Mouse (Mus musculus) Patski (cell line): Measurements from ENCODE around the gene Klc3. TPM values are rescaled to one million over a fixed set of nuclear protein-coding genes. Genes with fewer than 3 reads are reported as not detected.

Experiments used
- ATAC-seq: fragments of 100-300 bp; one replicate; pipeline ENCODE4 v1.8.0; 2021
- CTCF ChIA-PET: fragments of 350-600 bp; sonication (Branson Sonifier 250); formaldehyde crosslinking; loops from one replicate; lab custom pipeline; 2022; ENCODE audit warnings: inconsistent platforms; lab: Charles Lee
- POLR2A ChIA-PET: fragments of 350-600 bp; sonication (Branson Sonifier 250); formaldehyde crosslinking; loops from one replicate; lab custom pipeline; 2022; ENCODE audit warnings: antibody characterized with exemption, inconsistent platforms; lab: Charles Lee
- DNase-seq: peaks from one replicate; pipeline ENCODE4 v3.0.0-alpha.2; 2011; ENCODE audit warnings: low read depth, low spot score
- H3K27me3 ChIP-seq: fragments of 371-371 bp; one replicate; pipeline ENCODE4 v1.5.1; 2021
- CTCF ChIP-seq: fragments of 100-300 bp; IDR thresholded peaks from one replicate; pipeline ENCODE4 v1.5.1; 2021
- in situ Hi-C: fragments of 300-500 bp; cut with MboI; formaldehyde crosslinking; loops from 3 replicates; pipeline ENCODE4 v1.11.1; 2018; ENCODE audit warnings: low pct_unique_long_range_greater_than_20kb, mixed read lengths
- polyA plus RNA-seq: library from polyadenylated mRNA; unstranded; gene quantifications from one replicate; pipeline ENCODE4 v1.2.3, GENCODE M21; 2021

Klc3 gene
- polyA plus RNA-seq, 1 experiment from 2014 or later, result 44.0 TPM

DNA sequence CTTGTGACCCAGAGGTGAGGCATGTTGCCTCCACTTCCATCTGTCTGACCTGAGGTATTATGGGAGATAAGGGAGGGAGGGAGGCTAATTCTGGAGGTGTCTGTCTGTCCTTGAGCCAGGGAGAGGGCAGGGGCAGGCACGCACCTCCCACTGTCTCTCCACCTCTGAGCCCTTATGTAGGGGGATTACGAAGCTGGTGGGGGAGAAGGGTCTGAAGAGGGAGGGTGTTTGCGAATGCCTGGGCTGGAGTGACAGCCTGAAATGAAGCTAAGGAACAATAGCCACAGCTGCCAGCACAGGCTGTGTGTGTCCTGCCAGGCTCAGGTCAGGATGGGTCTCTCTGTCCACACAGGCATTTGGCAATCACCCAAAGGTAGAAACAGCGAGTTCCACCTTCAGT lies 41.6 kb downstream of the Klc3 start:
- no peak for TF ChIP-seq CTCF
- H3K27me3 ChIP-seq, result no peaks in the 10 kb centered on the region
- POLR2A ChIA-PET, result no interaction called here
- in situ Hi-C loops, result no loop called here
- ATAC-seq (no peak), DNase-seq (no peak)
- CTCF ChIA-PET, result interaction anchor here (0.6 to 5.8 kb wide), 12 partner anchors 9 to 353 kb away, joined by 3 to 38 read pairs (median 7); partner anchors contain the start of genes Ercc1 and Tomm40

DNA sequence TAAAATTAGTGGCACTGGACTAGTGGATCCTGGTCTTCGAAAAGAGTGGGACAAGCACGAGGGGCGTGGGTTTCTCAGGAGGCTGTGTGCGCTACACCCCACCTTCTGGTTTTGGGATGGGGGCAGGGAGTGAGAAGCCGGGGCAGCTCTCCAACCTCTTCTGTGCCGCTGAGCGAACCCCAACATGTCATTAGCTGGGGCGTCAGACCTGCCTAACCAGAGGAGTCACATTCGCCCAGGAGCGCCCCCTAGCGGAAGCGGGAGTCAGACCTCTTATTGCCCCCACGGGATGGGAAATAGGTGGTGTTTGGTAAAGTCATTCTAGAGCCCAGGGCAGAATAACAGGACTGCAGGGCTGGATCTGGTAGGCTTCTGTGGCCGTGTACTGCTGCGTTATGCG lies 42.2 kb downstream of the Klc3 start:
- in situ Hi-C loops, result no loop called here
- ChIA-PET CTCF (interaction anchor here (0.6 to 5.8 kb wide), 10 partner anchors 11 to 122 kb away, joined by 3 to 38 read pairs (median 7); partner anchors contain the start of gene Ercc1), POLR2A (interaction anchor here (1.6 kb wide), 1 partner anchor 15 kb away, joined by 5 read pairs; no protein-coding TSS in a partner anchor)
- no peaks in the 10 kb centered on the region for H3K27me3 ChIP-seq
- no peak for TF ChIP-seq CTCF
- DNase-seq, result no peak
- no peak for ATAC-seq

DNA sequence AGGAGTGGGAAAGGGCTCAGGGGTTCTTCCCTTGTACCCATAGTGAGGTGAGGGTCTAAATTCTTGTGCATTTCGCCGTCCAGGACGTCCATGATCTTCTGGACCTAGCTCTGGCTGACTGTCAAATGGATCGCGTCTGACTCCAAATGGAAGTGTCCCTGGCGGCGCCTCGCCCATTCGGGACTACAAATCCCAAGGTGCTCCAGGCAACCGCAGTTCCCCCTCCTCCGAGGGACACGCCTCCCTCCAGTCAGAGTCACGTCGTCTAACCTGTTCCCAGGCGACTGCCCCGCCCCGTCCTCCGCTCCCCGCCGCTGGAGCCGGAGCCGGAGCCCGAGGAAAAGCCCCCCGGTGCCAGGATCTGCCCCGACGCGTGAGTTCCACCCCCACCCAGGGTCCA lies 43.0 kb downstream of the Klc3 start:
- ATAC-seq, result peak; percentile 36
- POLR2A ChIA-PET, result interaction anchor here (0.6 to 1.8 kb wide), 3 partner anchors 14 to 299 kb away, joined by 3 to 5 read pairs (median 4); no protein-coding TSS in a partner anchor

DNA sequence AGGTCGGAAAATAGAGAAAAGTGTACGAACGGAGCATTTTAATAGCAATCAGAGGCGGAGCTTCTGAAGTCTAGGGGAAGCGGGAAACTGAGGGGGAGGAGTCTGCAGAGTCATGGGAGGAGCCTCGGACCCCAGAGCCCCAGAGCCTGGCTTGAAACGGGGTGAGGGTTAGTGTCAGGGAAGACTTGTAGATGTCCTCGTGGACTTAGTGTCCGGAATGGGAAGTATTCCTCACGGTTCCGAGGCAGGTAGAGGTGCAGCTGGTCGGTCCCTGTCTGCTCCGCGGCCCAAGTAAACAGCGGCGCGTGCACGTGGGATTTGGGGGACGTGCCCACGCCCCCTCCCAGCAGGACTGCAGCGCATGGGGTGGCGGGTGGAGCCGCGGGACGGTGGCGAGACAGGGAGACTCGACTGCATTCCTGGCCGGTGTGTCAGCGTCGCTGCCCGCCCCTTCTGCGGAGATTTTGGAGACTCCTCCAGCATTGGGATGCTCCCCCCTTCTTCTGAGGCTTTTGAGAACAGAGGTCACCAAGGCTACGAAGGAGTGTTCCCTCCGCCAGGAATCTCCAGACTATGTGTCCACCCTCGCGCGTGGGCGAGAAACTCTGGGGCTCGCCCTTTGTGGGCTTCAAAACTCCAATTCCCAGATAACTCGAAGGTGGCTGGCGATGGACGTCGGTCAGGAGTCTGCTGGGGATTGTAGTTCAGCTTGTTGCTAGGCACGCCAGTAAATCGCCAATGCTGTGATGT lies 43.8 kb downstream of the Klc3 start:
- in situ Hi-C loops, result no loop called here
- POLR2A ChIA-PET, result interaction anchor here (0.9 to 1.8 kb wide), 4 partner anchors 13 to 90 kb away, joined by 3 to 5 read pairs (median 4); no protein-coding TSS in a partner anchor
- TF ChIP-seq CTCF, result no peak
- H3K27me3 ChIP-seq, result no peaks in the 10 kb centered on the region
- CTCF ChIA-PET, result interaction anchor here (0.9 to 5.8 kb wide), 4 partner anchors 11 to 18 kb away, joined by 3 to 38 read pairs (median 8); no protein-coding TSS in a partner anchor
- ATAC-seq (peak; percentile 49), DNase-seq (no peak)

More for the DNA sequence above, 43.0 kb downstream of the Klc3 start:
- CTCF ChIA-PET, result interaction anchor here (1.5 to 5.8 kb wide), 8 partner anchors 11 to 122 kb away, joined by 4 to 38 read pairs (median 9); partner anchors contain the start of gene Ercc1
- DNase-seq, result no peak
- in situ Hi-C loops, result no loop called here
- H3K27me3 ChIP-seq, result no peaks in the 10 kb centered on the region
- no peak for TF ChIP-seq CTCF

DNA sequence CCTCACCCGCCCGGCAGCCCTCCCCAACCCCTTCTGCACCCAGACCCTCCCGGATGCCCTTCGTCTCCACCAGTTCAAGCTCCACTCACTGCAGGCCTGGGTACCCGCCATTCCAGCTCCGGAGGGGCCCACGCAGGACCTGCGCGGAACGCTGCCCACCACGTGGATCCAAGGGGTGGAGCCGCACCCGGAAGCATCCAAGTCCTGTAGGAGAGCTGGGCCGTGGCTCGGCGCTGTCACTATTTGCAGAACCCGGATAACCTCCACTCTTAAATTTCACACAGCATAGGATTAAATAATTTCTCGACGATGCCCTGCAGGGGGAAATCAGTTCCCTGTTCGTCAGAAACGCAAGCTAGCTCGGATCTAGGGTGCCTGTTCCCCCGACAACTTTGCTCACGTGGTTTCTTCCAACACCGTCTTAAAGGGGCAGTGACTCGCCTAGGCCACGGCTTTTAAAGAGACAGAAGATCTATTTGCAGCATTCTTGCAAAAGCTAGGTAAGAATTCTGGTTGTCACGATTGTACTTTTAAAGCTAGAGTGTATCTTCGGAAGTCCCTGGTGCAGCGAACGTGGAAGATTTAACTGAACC lies 44.5 kb downstream of the Klc3 start, which contains the start of the genes Cd3eap and Ppp1r13l:
Cd3eap (minus strand) TSS at position 185 of the 593 bp plus-strand sequence.
Ppp1r13l (plus strand) TSS at position 451 of the 593 bp plus-strand sequence.
- POLR2A ChIA-PET, result interaction anchor here (0.6 to 1.8 kb wide), 5 partner anchors 17 to 94 kb away, joined by 3 to 4 read pairs (median 3); no protein-coding TSS in a partner anchor
- no peak for TF ChIP-seq CTCF
- no peaks in the 10 kb centered on the region for H3K27me3 ChIP-seq
- in situ Hi-C loops, result no loop called here
- ATAC-seq (peak; percentile 33), DNase-seq (no peak)
- CTCF ChIA-PET, result interaction anchor here (0.9 to 5.8 kb wide), 3 partner anchors 11 to 19 kb away, joined by 3 to 38 read pairs (median 4); no protein-coding TSS in a partner anchor

DNA sequence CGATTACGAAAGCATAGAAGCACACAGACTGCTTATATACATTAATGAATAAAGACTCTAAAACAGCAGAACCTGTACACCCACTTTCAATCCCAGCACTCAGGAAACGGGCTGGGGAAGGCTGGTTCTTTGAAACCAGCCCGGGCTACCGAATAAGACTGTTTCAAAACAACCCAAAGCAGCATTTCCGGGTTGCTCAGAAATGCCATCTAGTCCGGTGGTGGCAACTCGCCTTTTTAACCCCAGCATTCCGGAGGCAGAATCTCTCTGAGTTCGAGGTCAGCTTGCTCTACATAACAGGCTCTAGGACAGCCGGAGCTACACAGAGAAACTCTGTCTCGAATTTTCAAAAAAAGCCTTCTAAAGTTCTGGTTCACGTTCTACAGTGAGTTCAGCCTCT lies 45.3 kb downstream of the Klc3 start:
- POLR2A ChIA-PET, result interaction anchor here (0.6 to 0.9 kb wide), 3 partner anchors 17 to 93 kb away, joined by 3 read pairs; no protein-coding TSS in a partner anchor
- no peak for TF ChIP-seq CTCF
- CTCF ChIA-PET, result interaction anchor here (1.3 to 5.8 kb wide), 2 partner anchors 13 to 19 kb away, joined by 4 to 38 read pairs; no protein-coding TSS in a partner anchor
- ATAC-seq, result no peak
- no peaks in the 10 kb centered on the region for H3K27me3 ChIP-seq
- in situ Hi-C loops, result no loop called here
- no peak for DNase-seq

DNA sequence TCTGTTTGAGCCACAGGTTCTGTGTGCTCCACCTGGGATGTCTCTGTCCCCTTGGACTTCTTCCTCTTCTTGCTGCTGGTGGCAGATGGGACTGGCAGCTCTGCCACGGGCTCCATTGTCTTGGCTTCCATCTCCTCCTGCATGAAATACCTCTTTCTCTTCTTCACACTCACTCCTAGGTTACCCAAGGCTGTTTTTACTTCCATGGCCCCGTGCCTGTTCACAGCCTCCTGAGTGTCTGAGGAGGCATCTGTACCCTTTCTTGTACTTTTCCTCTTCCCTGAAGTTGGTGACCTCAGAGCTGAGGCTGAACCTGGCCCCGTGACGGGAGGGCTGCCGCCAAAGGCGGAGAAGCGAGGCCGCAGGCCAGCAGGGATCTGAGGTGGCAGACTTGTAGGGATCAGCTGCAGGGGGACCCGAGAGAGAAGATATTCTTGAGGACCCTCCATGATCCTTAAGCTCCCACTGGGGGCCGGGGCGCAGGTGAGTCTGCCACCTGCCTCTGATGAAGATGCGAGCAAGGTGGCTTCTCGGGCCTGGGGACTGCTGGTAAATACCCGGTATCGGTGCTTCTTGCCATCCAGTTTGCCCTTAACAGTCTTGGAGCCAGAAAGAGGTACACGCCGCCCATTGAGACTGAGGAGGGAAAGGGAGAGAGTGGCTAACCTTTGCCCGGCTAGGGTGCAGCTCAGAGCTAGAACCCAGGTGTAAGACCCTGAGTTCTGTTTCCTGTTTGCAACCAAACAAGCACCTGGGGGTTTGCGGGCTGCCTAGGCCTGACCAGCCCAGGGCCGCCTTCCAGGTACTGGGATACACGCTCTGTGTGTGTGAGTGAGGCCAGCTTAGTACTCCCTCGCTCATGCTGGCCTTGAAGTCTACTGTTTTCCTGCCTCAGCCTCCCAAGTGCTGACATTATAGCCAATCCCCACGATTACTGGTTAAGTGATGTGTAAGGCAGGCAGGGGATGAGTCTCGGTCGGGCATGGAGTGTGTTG lies 46.2 kb downstream of the Klc3 start:
- no peak for ATAC-seq
- no peak for TF ChIP-seq CTCF
- ChIA-PET CTCF (interaction anchor here (0.8 kb wide), 1 partner anchor 57 kb away, joined by 3 read pairs; no protein-coding TSS in a partner anchor), POLR2A (no interaction called here)
- DNase-seq, result no peak
- no peaks in the 10 kb centered on the region for H3K27me3 ChIP-seq
- in situ Hi-C loops, result no loop called here

DNA sequence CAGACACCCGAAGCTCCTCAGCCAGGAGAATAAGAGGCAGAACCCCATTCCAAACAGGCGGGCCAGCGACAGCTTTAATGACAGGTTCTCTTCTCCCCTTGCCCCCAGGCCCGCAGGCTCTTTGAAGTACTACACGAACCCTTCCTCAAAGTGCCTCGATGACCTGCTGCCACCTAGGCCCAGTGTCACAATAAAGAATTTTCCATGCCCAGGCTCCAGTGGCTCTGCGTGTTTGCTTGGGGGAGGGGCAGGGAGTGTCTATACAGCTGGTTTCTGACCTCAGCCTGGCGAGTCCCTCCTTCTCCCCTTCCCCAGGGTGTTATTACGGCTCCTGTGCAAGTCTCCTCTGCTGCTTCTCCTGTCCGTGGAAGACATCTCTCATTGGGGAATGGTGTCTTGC lies 47.6 kb downstream of the Klc3 start:
- no peak for DNase-seq

DNA sequence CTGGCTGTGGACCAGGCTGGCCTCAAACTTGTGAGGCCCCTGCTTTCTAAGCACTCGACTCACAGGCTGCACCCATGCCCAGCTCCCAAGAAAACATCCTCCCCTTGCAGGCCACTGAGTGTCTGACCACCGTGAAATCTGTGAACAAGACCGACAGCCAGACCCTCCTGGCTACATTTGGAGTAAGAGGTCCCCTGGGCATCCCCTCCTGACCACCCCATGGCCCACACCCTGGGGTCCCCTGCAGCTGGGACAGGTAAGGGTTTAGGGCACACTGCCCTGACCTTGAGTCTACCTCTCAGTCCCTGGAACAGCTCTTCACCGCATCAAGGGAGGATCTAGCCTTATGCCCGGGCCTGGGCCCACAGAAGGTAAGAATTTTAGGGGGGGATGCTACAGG lies 48.9 kb downstream of the Klc3 start:
- no peaks in the 10 kb centered on the region for H3K27me3 ChIP-seq
- ChIA-PET CTCF (interaction anchor here (1.4 to 1.7 kb wide), 2 partner anchors 12 to 70 kb away, joined by 3 to 4 read pairs; no protein-coding TSS in a partner anchor), POLR2A (no interaction called here)
- TF ChIP-seq CTCF, result no peak
- no peak for ATAC-seq
- no peak for DNase-seq
- in situ Hi-C loops, result no loop called here

More for the DNA sequence above, 47.6 kb downstream of the Klc3 start:
- H3K27me3 ChIP-seq, result no peaks in the 10 kb centered on the region
- in situ Hi-C loops, result no loop called here
- no peak for ATAC-seq
- ChIA-PET POLR2A (no interaction called here), CTCF (interaction anchor here (1.0 to 1.7 kb wide), 2 partner anchors 13 to 178 kb away, joined by 3 read pairs; no protein-coding TSS in a partner anchor)
- no peak for TF ChIP-seq CTCF
